Mouse (Mus musculus) ES-Bruce4 (cell line): ENCODE results near the gene Gm10837. TPM values are rescaled to one million over a fixed set of nuclear protein-coding genes. Genes with fewer than 3 reads are reported as not detected.

Source experiments
- H3K27ac ChIP-seq: 2 replicates; pipeline ENCODE4 v1.5.1; 2012; ENCODE audit warnings: low read length, inconsistent platforms; ENCODE audit not compliant: insufficient read depth
- H3K27me3 ChIP-seq: 2 replicates; pipeline ENCODE4 v1.6.1; 2012; ENCODE audit warnings: mild to moderate bottlenecking, low read length, inconsistent platforms; ENCODE audit not compliant: control insufficient read depth, poor library complexity, insufficient read depth, severe bottlenecking
- H3K36me3 ChIP-seq: 2 replicates; pipeline ENCODE4 v1.6.1; 2012; ENCODE audit warnings: inconsistent platforms, mild to moderate bottlenecking, low read length, moderate library complexity; ENCODE audit not compliant: control insufficient read depth, poor library complexity, insufficient read depth, severe bottlenecking
- H3K4me1 ChIP-seq: one replicate; pipeline ENCODE4 v1.8.1; 2011; ENCODE audit warnings: low read length; ENCODE audit not compliant: control insufficient read depth, insufficient read depth
- H3K4me3 ChIP-seq: 2 replicates; pipeline ENCODE4 v1.5.1; 2011; ENCODE audit warnings: low read depth, mild to moderate bottlenecking, low read length
- H3K9ac ChIP-seq: 2 replicates; pipeline ENCODE4 v1.6.1; 2012; ENCODE audit warnings: low read depth, mild to moderate bottlenecking, inconsistent platforms; ENCODE audit not compliant: poor library complexity, severe bottlenecking
- H3K9me3 ChIP-seq: replicated peaks from 2 replicates; pipeline ENCODE4 v1.6.1; 2012; ENCODE audit warnings: mild to moderate bottlenecking, low read length, inconsistent platforms; ENCODE audit not compliant: control insufficient read depth, poor library complexity, insufficient read depth, severe bottlenecking
- CTCF ChIP-seq: IDR thresholded peaks from one replicate; pipeline ENCODE4 v1.8.1; 2011; ENCODE audit warnings: low read depth, low read length
- EP300 ChIP-seq: IDR thresholded peaks from 2 replicates; pipeline ENCODE4 v1.6.1; 2011; ENCODE audit warnings: low read depth, low read length; ENCODE audit not compliant: insufficient read depth
- POLR2A ChIP-seq: IDR thresholded peaks from one replicate; pipeline ENCODE4 v1.8.1; 2011; ENCODE audit warnings: low read length; ENCODE audit not compliant: insufficient read depth
- polyA plus RNA-seq: library from polyadenylated mRNA; stranded (reverse); fragments of >200 nt; gene quantifications from 2 replicates; pipeline ENCODE4 v1.2.4, GENCODE M21; 2011; ENCODE audit warnings: low read depth; ENCODE audit not compliant: missing spikeins, insufficient read depth, insufficient read length

Gene Gm10837
- polyA plus RNA-seq, 1 experiment, result not detected

- H3K9ac ChIP-seq, result peak overlapping the region; percentile 95
- H3K27ac ChIP-seq, result no peak overlapping the region
- H3K27me3 ChIP-seq, result peaks cover 5% of the 10 kb centered on the region
- H3K4me1 ChIP-seq, result peaks cover 2% of the 10 kb centered on the region
- H3K4me3 ChIP-seq, result peak overlapping the region; percentile 85
- TF ChIP-seq EP300, result no peak
- TF ChIP-seq POLR2A, result no peak
- no peak for TF ChIP-seq CTCF
- H3K9me3 ChIP-seq, result no peaks in the 10 kb centered on the region
- no peaks in the 10 kb centered on the region for H3K36me3 ChIP-seq
Observed at GRCm38 (mm10) chr14:122464351-122464762, 26.0 kb upstream of the Gm10837 start.

GRCm38 (mm10) chr14:122464763-122465741, 25.3 kb upstream of the Gm10837 start, which contains the start of gene Zic5:
Gene Zic5, minus strand, starts transcription at chr14:122465677.
- Histone ChIP-seq H3K27me3 (peaks cover 5% of the 10 kb centered on the region), H3K27ac (no peak within 1 kb of the TSS)

GRCm38 (mm10) chr14:122465931-122466490, 24.4 kb upstream of the Gm10837 start:
- Histone ChIP-seq H3K9me3 (no peaks in the 10 kb centered on the region), H3K9ac (peak overlapping the region; percentile 95; the same call in 1 of the 2 replicates), H3K27me3 (peaks cover 5% of the 10 kb centered on the region), H3K4me3 (peak overlapping the region; percentile 85), H3K4me1 (peaks cover 2% of the 10 kb centered on the region), H3K27ac (no peak overlapping the region), H3K36me3 (no peaks in the 10 kb centered on the region)
- TF ChIP-seq POLR2A (no peak), EP300 (no peak), CTCF (no peak)

More at GRCm38 (mm10) chr14:122464763-122465741, 25.3 kb upstream of the Gm10837 start, which contains the start of gene Zic5:
- Histone ChIP-seq H3K4me1 (peaks cover 2% of the 10 kb centered on the region), H3K9ac (peak within 1 kb of the TSS; percentile 95), H3K36me3 (no peaks in the 10 kb centered on the region), H3K9me3 (no peaks in the 10 kb centered on the region), H3K4me3 (peak within 1 kb of the TSS; percentile 85)
- TF ChIP-seq EP300 (no peak), POLR2A (peak; percentile 23)

- H3K4me1 ChIP-seq, result no peaks in the 10 kb centered on the region
- no peak for TF ChIP-seq POLR2A
- TF ChIP-seq CTCF, result no peak
- no peak for TF ChIP-seq EP300
Observed at GRCm38 (mm10) chr14:122466756-122467362, 23.5 kb upstream of the Gm10837 start.

GRCm38 (mm10) chr14:122467926-122468841, 22.2 kb upstream of the Gm10837 start:
- H3K9me3 ChIP-seq, result no peaks in the 10 kb centered on the region
- H3K36me3 ChIP-seq, result no peaks in the 10 kb centered on the region
- H3K4me1 ChIP-seq, result no peaks in the 10 kb centered on the region
- TF ChIP-seq CTCF (no peak), EP300 (peak; percentile 84; the same call in 1 of the 2 replicates)
- H3K9ac ChIP-seq, result no peak overlapping the region
- H3K27ac ChIP-seq, result peak overlapping the region; percentile 52; the same call in 1 of the 2 replicates
- peaks cover 6% of the 10 kb centered on the region for H3K27me3 ChIP-seq
- H3K4me3 ChIP-seq, result no peak overlapping the region

More at GRCm38 (mm10) chr14:122466756-122467362, 23.5 kb upstream of the Gm10837 start:
- Histone ChIP-seq H3K9me3 (no peaks in the 10 kb centered on the region), H3K27me3 (peaks cover 6% of the 10 kb centered on the region), H3K27ac (no peak overlapping the region), H3K9ac (no peak overlapping the region), H3K4me3 (no peak overlapping the region), H3K36me3 (no peaks in the 10 kb centered on the region)
